Mouse (Mus musculus): ENCODE data around the gene Hmbs. TPM values are rescaled to one million over a fixed set of nuclear protein-coding genes. Genes with fewer than 3 reads are reported as not detected.

The Hmbs gene
- polyA plus RNA-seq, 1 experiment from 2014 or later, result 60.8 TPM

- Histone ChIP-seq H3K4me1 (replicated peaks; ENCODE audit: control insufficient read depth, insufficient read depth, low read length) (peaks cover 6% of the 10 kb centered on the region), H3K27ac (no peak overlapping the region), H3K4me2 (replicated peaks) (no peak overlapping the region), H3K4me3 (replicated peaks; ENCODE audit: low read length) (no peak overlapping the region), H3K36me3 (replicated peaks; ENCODE audit: control insufficient read depth, insufficient read depth) (peaks cover 66% of the 10 kb centered on the region), H3K9ac (no peak overlapping the region), H3K27me3 (ENCODE audit: control insufficient read depth, insufficient read depth, low read length) (no peaks in the 10 kb centered on the region), H3K9me3 (ENCODE audit: control insufficient read depth, low read length) (no peaks in the 10 kb centered on the region)
- DNase-seq (ENCODE audit: low spot score) (no peak), ATAC-seq (ENCODE audit: low FRiP score) (no peak)
- WGBS, result 93% methylated on average over 4 of the region's 4 CpGs
Measured at GRCm38 (mm10) chr9:44347621-44348020, 3.6 kb upstream of the Hmbs start.

- Histone ChIP-seq H3K9ac (no peak overlapping the region), H3K4me1 (replicated peaks; ENCODE audit: control insufficient read depth, insufficient read depth, low read length) (peaks cover 6% of the 10 kb centered on the region), H3K36me3 (replicated peaks; ENCODE audit: control insufficient read depth, insufficient read depth) (peaks cover 62% of the 10 kb centered on the region), H3K27me3 (ENCODE audit: control insufficient read depth, insufficient read depth, low read length) (no peaks in the 10 kb centered on the region), H3K4me2 (replicated peaks) (no peak overlapping the region), H3K4me3 (replicated peaks; ENCODE audit: low read length) (no peak overlapping the region), H3K27ac (no peak overlapping the region), H3K9me3 (ENCODE audit: control insufficient read depth, low read length) (no peaks in the 10 kb centered on the region)
- 96% methylated on average over 9 of the region's 9 CpGs for WGBS
- DNase-seq (ENCODE audit: low spot score) (no peak), ATAC-seq (ENCODE audit: low FRiP score) (no peak)
Measured at GRCm38 (mm10) chr9:44347166-44347565, 3.1 kb upstream of the Hmbs start.

DNA sequence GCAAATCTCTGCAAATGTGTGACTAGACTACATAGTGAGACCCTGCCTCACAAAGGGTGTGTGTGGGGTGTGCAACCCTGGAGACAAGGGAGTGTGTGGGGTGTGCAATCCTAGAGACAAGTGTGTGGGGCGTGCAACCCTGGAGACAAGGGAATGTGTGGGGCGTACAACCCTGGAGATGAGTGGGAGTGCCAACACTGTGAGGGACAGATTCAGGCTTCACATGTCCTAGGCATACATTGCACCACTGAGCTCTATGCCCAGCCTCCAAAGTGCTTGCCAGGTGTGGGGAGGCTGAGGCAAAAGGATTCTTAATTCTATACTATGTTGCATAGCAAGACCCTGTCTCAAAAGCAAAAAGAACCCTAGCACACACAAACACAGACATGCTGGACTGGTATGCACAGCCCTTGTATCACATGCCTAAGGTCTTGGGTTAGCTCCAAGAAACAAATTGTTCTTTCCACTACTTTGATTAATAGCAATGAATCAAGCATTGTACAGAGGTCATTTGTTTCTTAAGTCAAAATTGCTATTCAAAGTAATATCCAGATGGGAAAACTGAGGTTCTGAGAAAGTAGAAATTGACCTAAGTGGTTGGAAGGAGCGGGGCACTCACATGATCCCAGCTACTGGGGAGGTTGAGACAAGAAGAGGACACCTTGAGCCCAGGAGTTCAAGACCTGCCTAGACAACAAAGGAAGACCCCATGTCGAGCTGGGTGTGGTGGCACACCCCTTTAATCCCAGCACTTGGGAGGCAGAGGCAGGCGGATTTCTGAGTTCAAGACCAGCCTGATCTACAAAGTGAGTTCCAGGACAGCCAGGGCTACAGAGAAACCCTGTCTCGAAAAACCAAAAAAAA, 1.8 kb upstream of the Hmbs start:
- no peaks in the 10 kb centered on the region for H3K27me3 ChIP-seq (ENCODE audit: control insufficient read depth, insufficient read depth, low read length)
- WGBS, result 91% methylated on average over 6 of the region's 6 CpGs
- H3K4me1 ChIP-seq (replicated peaks; ENCODE audit: control insufficient read depth, insufficient read depth, low read length), result peaks cover 6% of the 10 kb centered on the region
- H3K9ac ChIP-seq, result no peak overlapping the region
- no peaks in the 10 kb centered on the region for H3K9me3 ChIP-seq (ENCODE audit: control insufficient read depth, low read length)
- H3K27ac ChIP-seq, result no peak overlapping the region
- DNase-seq (ENCODE audit: low spot score), result no peak
- no peak for ATAC-seq (ENCODE audit: low FRiP score)
- no peak overlapping the region for H3K4me3 ChIP-seq (replicated peaks; ENCODE audit: low read length)
- H3K4me2 ChIP-seq (replicated peaks), result no peak overlapping the region
- peaks cover 48% of the 10 kb centered on the region for H3K36me3 ChIP-seq (replicated peaks; ENCODE audit: control insufficient read depth, insufficient read depth)

- H3K4me2 ChIP-seq (replicated peaks), result peak overlapping the region; percentile 73
- peak overlapping the region; percentile 92 for H3K4me3 ChIP-seq (replicated peaks; ENCODE audit: low read length)
- peak overlapping the region; percentile 84 for H3K9ac ChIP-seq
- peaks cover 6% of the 10 kb centered on the region for H3K4me1 ChIP-seq (replicated peaks; ENCODE audit: control insufficient read depth, insufficient read depth, low read length)
- DNase-seq (ENCODE audit: low spot score) (no peak), ATAC-seq (ENCODE audit: low FRiP score) (peak; percentile 1; the same call in 1 of the 2 replicates)
- H3K27me3 ChIP-seq (ENCODE audit: control insufficient read depth, insufficient read depth, low read length), result no peaks in the 10 kb centered on the region
- H3K36me3 ChIP-seq (replicated peaks; ENCODE audit: control insufficient read depth, insufficient read depth), result peaks cover 33% of the 10 kb centered on the region
- WGBS, result 7% methylated on average over 6 of the region's 6 CpGs
- peak overlapping the region; percentile 99 for H3K27ac ChIP-seq
- H3K9me3 ChIP-seq (ENCODE audit: control insufficient read depth, low read length), result no peaks in the 10 kb centered on the region
Measured at GRCm38 (mm10) chr9:44343290-44343689, 738 bp downstream of the Hmbs start.

DNA sequence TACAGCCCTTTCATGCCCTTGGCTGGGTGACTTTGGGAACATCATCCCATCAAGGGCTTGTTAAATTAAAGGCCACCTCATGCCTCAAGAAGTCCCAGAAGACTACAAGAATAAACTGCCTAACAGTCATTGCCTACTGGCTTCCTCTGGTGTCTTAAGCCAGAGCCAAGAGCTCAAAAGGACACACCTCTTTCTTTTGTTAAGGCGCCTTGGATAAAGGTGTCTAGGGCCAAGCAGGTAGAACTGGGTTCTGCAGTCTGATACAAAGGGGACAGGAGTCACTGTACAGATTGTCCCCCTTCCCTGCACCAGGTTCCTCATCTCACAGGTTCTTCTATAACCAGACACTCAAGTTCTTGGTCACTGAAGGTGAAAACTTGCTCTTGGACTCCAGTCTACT, 1.4 kb downstream of the Hmbs start:
- 96% methylated on average over 1 of the region's 1 CpGs for WGBS
- H3K27me3 ChIP-seq (ENCODE audit: control insufficient read depth, insufficient read depth, low read length), result no peaks in the 10 kb centered on the region

DNA sequence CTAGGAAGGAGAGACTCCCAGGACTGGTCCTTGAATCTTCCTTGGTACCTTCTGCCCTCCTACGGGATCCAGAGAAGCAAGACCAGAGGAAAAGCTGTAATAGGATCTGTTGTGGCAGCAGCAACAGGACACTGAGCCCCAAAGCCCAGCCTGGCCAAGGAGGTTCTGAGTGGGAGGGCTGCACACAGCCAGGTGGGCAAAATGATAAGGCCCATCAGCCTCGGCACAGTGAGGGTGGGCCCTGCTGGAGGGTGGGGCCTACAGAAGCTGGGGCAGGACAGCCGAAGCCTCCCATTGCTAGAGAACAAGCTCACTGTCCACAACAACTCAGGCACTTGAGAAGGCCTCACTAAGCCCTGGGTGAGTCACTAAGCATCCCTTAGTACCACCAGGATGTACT, 1.9 kb downstream of the Hmbs start:
- no peak overlapping the region for H3K27ac ChIP-seq
- H3K9me3 ChIP-seq (ENCODE audit: control insufficient read depth, low read length), result no peaks in the 10 kb centered on the region
- H3K9ac ChIP-seq, result peak overlapping the region; percentile 8; the same call in 1 of the 2 replicates
- ATAC-seq (ENCODE audit: low FRiP score) (no peak), DNase-seq (ENCODE audit: low spot score) (no peak)
- H3K4me3 ChIP-seq (replicated peaks; ENCODE audit: low read length), result no peak overlapping the region
- no peaks in the 10 kb centered on the region for H3K27me3 ChIP-seq (ENCODE audit: control insufficient read depth, insufficient read depth, low read length)
- H3K4me2 ChIP-seq (replicated peaks), result no peak overlapping the region
- peaks cover 6% of the 10 kb centered on the region for H3K4me1 ChIP-seq (replicated peaks; ENCODE audit: control insufficient read depth, insufficient read depth, low read length)
- 85% methylated on average over 3 of the region's 3 CpGs for WGBS
- peaks cover 22% of the 10 kb centered on the region for H3K36me3 ChIP-seq (replicated peaks; ENCODE audit: control insufficient read depth, insufficient read depth)

More for the DNA sequence above, 1.4 kb downstream of the Hmbs start:
- H3K4me2 ChIP-seq (replicated peaks), result no peak overlapping the region
- DNase-seq (ENCODE audit: low spot score), result no peak
- no peak overlapping the region for H3K9ac ChIP-seq
- no peak overlapping the region for H3K4me3 ChIP-seq (replicated peaks; ENCODE audit: low read length)
- no peak for ATAC-seq (ENCODE audit: low FRiP score)
- peaks cover 27% of the 10 kb centered on the region for H3K36me3 ChIP-seq (replicated peaks; ENCODE audit: control insufficient read depth, insufficient read depth)
- H3K9me3 ChIP-seq (ENCODE audit: control insufficient read depth, low read length), result no peaks in the 10 kb centered on the region
- peaks cover 6% of the 10 kb centered on the region for H3K4me1 ChIP-seq (replicated peaks; ENCODE audit: control insufficient read depth, insufficient read depth, low read length)
- H3K27ac ChIP-seq, result no peak overlapping the region

GRCm38 (mm10) chr9:44341487-44341886, 2.5 kb downstream of the Hmbs start:
- WGBS, result 91% methylated on average over 5 of the region's 5 CpGs
- no peaks in the 10 kb centered on the region for H3K27me3 ChIP-seq (ENCODE audit: control insufficient read depth, insufficient read depth, low read length)
- DNase-seq (ENCODE audit: low spot score) (no peak), ATAC-seq (ENCODE audit: low FRiP score) (no peak)
- no peak overlapping the region for H3K4me2 ChIP-seq (replicated peaks)
- peaks cover 15% of the 10 kb centered on the region for H3K36me3 ChIP-seq (replicated peaks; ENCODE audit: control insufficient read depth, insufficient read depth)
- no peak overlapping the region for H3K27ac ChIP-seq
- H3K4me1 ChIP-seq (replicated peaks; ENCODE audit: control insufficient read depth, insufficient read depth, low read length), result peaks cover 13% of the 10 kb centered on the region
- H3K9me3 ChIP-seq (ENCODE audit: control insufficient read depth, low read length), result no peaks in the 10 kb centered on the region
- H3K9ac ChIP-seq, result no peak overlapping the region
- H3K4me3 ChIP-seq (replicated peaks; ENCODE audit: low read length), result no peak overlapping the region

- no peaks in the 10 kb centered on the region for H3K27me3 ChIP-seq (ENCODE audit: control insufficient read depth, insufficient read depth, low read length)
- no peaks in the 10 kb centered on the region for H3K9me3 ChIP-seq (ENCODE audit: control insufficient read depth, low read length)
- H3K27ac ChIP-seq, result no peak overlapping the region
- H3K4me2 ChIP-seq (replicated peaks), result no peak overlapping the region
- H3K4me1 ChIP-seq (replicated peaks; ENCODE audit: control insufficient read depth, insufficient read depth, low read length), result peaks cover 20% of the 10 kb centered on the region
- WGBS, result 82% methylated on average over 5 of the region's 5 CpGs
- H3K4me3 ChIP-seq (replicated peaks; ENCODE audit: low read length), result no peak overlapping the region
- ATAC-seq (ENCODE audit: low FRiP score) (no peak), DNase-seq (ENCODE audit: low spot score) (no peak)
- peaks cover 11% of the 10 kb centered on the region for H3K36me3 ChIP-seq (replicated peaks; ENCODE audit: control insufficient read depth, insufficient read depth)
- H3K9ac ChIP-seq, result no peak overlapping the region
Measured at GRCm38 (mm10) chr9:44338574-44338973, 5.5 kb downstream of the Hmbs start.

- no peaks in the 10 kb centered on the region for H3K9me3 ChIP-seq (ENCODE audit: control insufficient read depth, low read length)
- H3K9ac ChIP-seq, result peak overlapping the region; percentile 93
- H3K27me3 ChIP-seq (ENCODE audit: control insufficient read depth, insufficient read depth, low read length), result no peaks in the 10 kb centered on the region
- peaks cover 14% of the 10 kb centered on the region for H3K4me1 ChIP-seq (replicated peaks; ENCODE audit: control insufficient read depth, insufficient read depth, low read length)
- DNase-seq (ENCODE audit: low spot score), result no peak
- H3K27ac ChIP-seq, result no peak overlapping the region
- H3K36me3 ChIP-seq (replicated peaks; ENCODE audit: control insufficient read depth, insufficient read depth), result peaks cover 20% of the 10 kb centered on the region
- no peak for ATAC-seq (ENCODE audit: low FRiP score)
- WGBS, result 64% methylated on average over 9 of the region's 9 CpGs
- H3K4me3 ChIP-seq (replicated peaks; ENCODE audit: low read length), result no peak overlapping the region
- peak overlapping the region; percentile 96 for H3K4me2 ChIP-seq (replicated peaks)
Measured at GRCm38 (mm10) chr9:44337436-44338169, 6.4 kb downstream of the Hmbs start.

Data from hindbrain, embryonic 14.5 days (tissue).